Mouse (Mus musculus) activated CD4-positive, CD25-positive, alpha-beta regulatory T cell (primary cell): Measurements from ENCODE around the gene Zfp809. TPM values are rescaled to one million over a fixed set of nuclear protein-coding genes. Genes with fewer than 3 reads are reported as not detected.

ENCODE experiments used
- polyA plus RNA-seq, 2 experiments: library from polyadenylated mRNA; unstranded; fragments of 100-300 nt; shearing (Covaris generic); gene quantifications; one replicate each; pipeline ENCODE4 v1.2.1; 2017

The Zfp809 gene
- 10 to 100 TPM; 36.6 to 43.6 TPM for polyA plus RNA-seq

DNA sequence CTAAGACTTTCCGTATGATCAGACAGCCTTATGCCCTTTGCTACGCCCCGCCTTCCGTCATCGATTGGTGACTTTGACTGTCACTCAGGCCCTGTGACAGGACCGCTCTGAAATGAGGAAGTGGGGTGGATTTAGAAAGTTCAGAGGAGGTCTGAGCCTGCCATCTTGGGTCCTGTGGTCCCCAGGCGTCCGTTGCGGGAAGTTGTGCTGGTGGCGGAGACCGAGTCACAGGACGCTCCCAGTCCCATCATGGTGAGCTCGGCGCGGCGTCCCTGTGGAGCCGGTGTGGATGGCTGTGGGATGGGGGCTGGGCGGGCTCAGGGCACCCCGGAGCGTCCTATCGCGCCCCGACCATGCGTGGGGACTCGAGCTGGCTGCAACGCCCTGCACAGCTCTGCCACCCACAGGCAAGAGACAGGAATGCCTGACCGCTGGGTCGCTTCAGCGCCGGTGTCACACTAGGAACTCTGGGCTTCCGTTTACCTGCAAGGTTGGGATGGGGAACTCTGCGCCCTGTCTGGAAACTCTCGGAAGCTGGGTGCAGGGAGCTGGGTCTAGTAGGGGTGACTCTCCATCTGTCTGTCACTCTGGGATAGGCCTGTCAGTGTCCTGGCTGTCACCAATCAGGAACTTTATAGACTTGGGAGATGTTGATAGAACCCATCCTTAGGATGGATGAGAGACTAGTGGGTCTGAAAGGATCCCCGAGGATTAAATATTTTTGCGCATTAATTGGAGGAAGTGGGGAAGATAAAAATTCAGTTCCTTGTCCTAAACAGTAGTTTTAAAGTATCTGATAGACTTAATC is at the start of gene Zfp809:
Gene Zfp809, plus strand, starts transcription at position 134 of the 808 bp plus-strand sequence.

DNA sequence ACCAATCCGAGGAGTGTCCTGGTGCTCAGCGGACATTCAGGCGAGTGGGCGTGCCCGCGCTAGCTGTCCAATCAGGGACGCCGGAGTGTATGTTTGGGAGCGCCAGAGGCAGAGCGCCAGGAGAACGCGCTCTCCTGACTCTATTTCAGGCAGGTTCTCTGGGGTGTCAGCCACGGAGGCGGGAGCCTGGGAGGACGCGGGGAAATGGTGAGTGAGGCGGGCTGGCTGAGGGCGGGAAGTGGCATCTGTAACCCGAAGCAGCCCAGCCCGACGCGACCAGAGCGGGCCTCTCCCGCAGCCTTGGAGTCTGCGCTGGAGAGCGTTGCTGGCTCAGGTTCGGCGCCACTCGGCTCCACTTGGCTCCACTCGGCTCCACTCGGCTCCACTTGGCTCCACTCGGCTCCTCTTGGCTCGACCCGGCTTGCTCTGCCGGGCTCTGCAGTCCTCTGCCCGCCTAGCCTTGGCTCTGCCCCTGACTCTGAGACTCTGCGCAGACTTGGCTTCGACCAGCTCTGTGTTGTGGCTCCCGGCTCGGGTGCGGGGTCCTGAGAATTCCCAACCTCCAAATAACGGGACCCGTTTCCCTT is 37.4 kb upstream of the Zfp809 start, which contains the start of gene Zfp872:
Gene Zfp872, plus strand, starts transcription at position 66 of the 587 bp plus-strand sequence.

GRCm38 (mm10) chr9:22259184-22260091 is 33.9 kb downstream of the Zfp809 start, which contains the start of gene Zfp599:
TSS of gene Zfp599 (minus strand) at chr9:22259895.

Other genes starting within 250 kb of the Zfp809 start
- under 1 TPM in 1 of 2 experiments, not detected in 1; 0.11 TPM for gene Rgl3, start 236.3 kb upstream of the Zfp809 start, polyA plus RNA-seq
- gene Ccdc151, start 223.1 kb upstream of the Zfp809 start, polyA plus RNA-seq: under 1 TPM in 1 of 2 experiments, not detected in 1; 0.16 TPM
- gene Prkcsh, start 222.9 kb upstream of the Zfp809 start, polyA plus RNA-seq: 10 to 100 TPM; 75.9 to 94.6 TPM
- not detected for gene Elavl3, start 173.7 kb upstream of the Zfp809 start, polyA plus RNA-seq
- gene Gm49318, start 154.5 kb upstream of the Zfp809 start, polyA plus RNA-seq: not detected
- gene Zfp653, start 154.3 kb upstream of the Zfp809 start, polyA plus RNA-seq: 10 to 100 TPM; 16.4 to 20.2 TPM
- gene Ecsit, start 140.3 kb upstream of the Zfp809 start, polyA plus RNA-seq: 10 to 100 TPM; 39.4 to 53.9 TPM
- gene Cnn1, start 126.5 kb upstream of the Zfp809 start, polyA plus RNA-seq: under 1 TPM in 1 of 2 experiments, not detected in 1; 0.15 TPM
- 100 to 1,000 TPM in 1 of 2 experiments, 10 to 100 TPM in 1; 78.2 to 107 TPM for gene Elof1, start 108.5 kb upstream of the Zfp809 start, polyA plus RNA-seq
- 100 to 1,000 TPM; 159 to 391 TPM for gene Acp5, start 90.0 kb upstream of the Zfp809 start, polyA plus RNA-seq
- 10 to 100 TPM; 42.8 to 60.2 TPM for gene Pigyl, start 68.9 kb upstream of the Zfp809 start, polyA plus RNA-seq
- not detected for gene Zfp872, start 37.6 kb upstream of the Zfp809 start, polyA plus RNA-seq
- gene Zfp599, start 34.2 kb downstream of the Zfp809 start, polyA plus RNA-seq: 1 to 10 TPM; 2.9 to 4.1 TPM
- 10 to 100 TPM; 12.4 to 27.2 TPM for gene Zfp810, start 81.9 kb downstream of the Zfp809 start, polyA plus RNA-seq
- 1 to 10 TPM; 2.0 to 3.5 TPM for gene Anln, start 163.5 kb downstream of the Zfp809 start, polyA plus RNA-seq
- gene 9530077C05Rik, start 185.8 kb downstream of the Zfp809 start, polyA plus RNA-seq: 1 to 10 TPM in 1 of 2 experiments, under 1 TPM in 1; 0.68 to 1.3 TPM
- not detected for gene Gm17545, start 228.6 kb downstream of the Zfp809 start, polyA plus RNA-seq
- gene Rp9, start 244.0 kb downstream of the Zfp809 start, polyA plus RNA-seq: 100 to 1,000 TPM in 1 of 2 experiments, 10 to 100 TPM in 1; 92.5 to 152 TPM